Mouse (Mus musculus) gastrocnemius, postnatal 10 days (tissue): Measurements from ENCODE around the gene Evi2b. TPM values are rescaled to one million over a fixed set of nuclear protein-coding genes. Genes with fewer than 3 reads are reported as not detected.

Experiments used
- DNase-seq: peaks from one replicate; pipeline ENCODE4 v3.0.0; 2021; ENCODE audit warnings: mixed read lengths
- total RNA-seq, 2 experiments: library from RNA; stranded (reverse); gene quantifications; 2 replicates each; pipeline ENCODE4 v1.2.3; 2021

Evi2b gene
- total RNA-seq, 2 experiments from 2014 or later = 0.87 to 2.2 TPM

DNA sequence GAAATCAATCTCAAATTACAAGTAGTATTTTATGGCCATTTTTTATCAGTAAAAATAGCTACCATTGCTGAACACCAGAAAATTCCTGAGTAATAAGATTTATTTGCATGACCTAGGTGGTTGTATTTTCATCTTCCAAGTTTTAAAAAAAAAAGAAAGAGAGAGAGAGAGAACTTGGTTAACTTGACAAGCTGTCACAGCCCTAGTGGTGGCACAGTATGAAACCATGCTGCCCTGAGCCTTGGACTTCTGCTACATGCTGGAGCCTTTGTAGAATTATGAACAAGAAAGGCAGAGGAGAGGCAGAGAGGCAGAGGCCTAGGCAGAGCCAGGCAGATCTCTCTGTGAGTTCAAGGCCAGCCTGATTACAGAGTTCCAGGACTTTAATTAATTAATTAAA is 1.6 kb downstream of the Evi2b start:
- DNase-seq = no peak

DNA sequence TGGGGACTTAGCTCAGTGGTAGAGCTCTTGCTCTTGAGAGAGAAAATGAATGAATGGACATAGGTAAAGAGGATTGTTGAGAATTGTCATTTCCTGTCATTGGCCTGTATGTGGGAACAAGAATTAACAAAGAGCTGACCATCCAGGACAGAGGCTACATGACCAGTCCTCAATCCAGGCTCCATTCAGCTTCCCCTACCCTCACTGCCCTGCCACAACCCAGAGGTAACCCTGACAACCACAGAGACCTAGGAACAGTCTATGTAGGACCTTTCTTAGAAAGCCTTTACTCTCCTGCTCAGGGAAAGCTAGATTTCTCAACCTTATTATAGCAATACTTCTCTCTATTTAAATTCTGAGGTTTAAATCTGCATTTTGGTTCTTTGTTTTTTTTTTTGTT is 2.8 kb downstream of the Evi2b start:
- DNase-seq = no peak

DNA sequence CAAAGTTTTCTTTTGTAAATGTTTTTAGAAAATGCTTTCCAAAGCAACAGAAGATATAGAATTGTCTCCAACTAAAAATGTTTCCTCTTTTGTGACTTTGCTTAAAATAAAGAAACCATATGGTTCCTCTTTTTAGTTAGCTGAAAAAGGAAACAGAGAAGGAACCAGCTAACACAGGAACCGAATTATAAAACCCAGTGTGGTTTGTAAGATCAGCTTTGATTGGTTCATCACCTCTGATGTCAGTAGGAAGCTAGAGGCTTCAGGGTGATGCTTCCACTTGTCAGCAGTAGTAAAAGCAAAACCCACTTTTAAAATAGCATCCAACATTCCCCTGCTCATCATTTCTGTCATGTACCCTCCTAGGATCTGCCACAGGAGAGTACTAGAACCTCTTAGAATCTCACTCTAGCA is 3.7 kb downstream of the Evi2b start:
- no peak for DNase-seq

DNA sequence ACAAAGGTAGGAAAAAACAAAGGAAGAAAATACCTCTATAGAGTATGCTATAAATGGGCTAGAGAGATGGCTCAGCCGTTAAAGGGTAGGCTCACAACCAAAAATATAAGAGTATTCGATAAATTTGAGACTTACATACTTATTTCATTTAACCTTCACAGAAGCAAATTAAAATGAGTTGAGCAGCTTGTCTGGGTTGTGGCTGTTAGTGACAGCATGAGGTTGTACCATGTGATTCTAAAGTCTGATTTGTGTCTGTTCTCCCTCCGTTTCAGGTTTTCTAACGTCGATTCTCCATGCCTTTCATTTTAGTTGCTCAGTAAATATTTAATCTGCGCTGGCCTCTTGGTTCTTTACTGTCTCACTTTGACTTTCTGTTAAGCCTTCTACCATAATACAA is 4.3 kb downstream of the Evi2b start:
- no peak for DNase-seq

DNA sequence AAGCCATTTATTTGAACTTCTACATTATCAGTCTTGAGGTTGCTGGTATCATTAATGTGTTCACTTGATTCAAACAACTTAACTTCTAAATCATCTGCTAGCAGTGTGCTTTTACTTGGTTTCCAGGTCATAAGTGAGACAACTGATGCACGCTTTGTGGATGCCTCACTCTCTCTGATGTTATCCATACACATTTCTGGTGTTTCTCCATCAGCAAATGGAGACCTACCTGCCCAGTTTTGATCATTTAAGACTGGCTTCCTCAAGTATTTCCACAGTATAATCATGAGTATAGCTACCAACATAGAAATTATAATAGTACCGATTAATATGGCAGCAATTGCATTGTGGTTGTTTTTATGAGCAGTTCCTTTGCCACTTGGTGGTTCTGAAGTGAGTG is 7.8 kb downstream of the Evi2b start:
- no peak for DNase-seq

DNA sequence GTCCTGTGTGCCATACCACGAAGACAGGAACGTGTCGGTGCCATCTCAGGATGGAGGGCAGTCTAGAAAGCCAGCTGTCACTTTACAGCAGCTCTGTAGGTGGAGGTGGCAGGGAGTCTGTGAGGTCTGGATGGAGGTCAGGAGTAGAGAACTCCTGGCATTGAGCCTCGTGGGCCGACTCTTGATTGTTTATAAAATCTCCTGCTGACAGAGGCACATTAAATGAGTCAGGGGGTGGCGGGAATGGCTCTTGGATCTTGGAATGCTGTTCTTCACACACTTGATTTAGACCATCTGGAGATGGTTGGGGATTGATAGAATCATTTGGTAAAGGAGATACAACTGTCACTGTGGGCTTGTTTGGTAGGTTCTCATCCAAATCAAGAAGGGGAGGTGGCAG is 8.2 kb downstream of the Evi2b start:
- no peak for DNase-seq

DNA sequence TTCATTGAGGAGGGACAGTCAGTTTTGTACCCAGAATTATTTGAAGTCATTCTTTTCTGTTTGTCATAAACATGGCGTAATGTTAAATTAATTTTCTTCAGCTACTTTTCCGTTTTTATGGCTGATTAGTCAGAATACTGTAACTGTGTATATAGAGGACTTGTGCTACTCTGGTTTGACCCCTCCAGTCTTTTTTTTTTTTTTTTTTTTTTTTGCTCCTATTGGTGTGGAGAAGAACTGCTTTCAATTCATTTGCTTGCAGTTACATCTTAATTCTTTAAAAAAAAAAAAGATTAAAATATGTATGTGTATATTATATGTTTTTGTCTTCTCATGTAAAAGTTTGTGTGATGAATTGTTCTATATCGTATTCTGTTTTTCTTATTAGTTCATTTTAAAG is 11.6 kb downstream of the Evi2b start:
- DNase-seq = no peak

DNA sequence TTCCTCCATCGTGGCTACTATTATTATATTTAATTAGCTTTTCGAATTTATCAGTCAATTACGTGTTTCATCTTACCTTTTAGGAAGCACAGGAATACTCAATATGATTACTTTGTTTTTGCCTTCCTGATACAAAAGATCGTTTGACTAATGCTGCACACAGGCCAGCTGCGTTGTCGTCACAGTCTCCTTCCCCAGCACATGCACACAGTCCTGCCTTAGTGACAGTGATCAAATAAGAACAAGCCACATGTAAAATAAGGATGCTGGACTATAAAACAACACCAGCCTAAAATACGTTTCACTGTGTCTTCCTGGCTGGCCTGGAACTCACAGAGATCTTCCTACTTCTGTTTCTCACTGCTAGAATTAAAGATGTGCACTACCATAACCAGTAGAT is 19.1 kb downstream of the Evi2b start:
- DNase-seq = no peak

DNA sequence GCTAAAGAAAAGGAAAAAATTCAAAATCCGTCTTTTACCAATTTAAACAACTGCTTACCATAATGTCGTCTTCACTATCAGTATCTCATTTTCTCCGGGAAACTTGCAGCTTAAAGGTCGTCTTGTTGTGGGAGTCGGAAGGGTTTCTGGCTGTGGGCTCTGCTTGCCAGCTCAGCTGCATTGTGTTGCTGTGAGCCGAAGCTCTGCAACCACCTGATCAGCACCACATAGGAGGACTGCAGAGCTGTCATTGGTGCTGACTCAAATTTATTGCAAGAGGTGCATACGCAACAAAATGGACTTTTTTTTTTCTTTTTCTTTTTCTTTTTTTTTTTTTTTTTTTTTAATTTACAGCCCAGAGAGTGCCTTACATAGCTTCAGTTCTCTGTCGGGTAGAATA is 19.7 kb downstream of the Evi2b start, which contains the start of gene Omg:
Gene Omg (minus strand): TSS at position 240 of the 400 bp plus-strand sequence.
- DNase-seq = no peak

DNA sequence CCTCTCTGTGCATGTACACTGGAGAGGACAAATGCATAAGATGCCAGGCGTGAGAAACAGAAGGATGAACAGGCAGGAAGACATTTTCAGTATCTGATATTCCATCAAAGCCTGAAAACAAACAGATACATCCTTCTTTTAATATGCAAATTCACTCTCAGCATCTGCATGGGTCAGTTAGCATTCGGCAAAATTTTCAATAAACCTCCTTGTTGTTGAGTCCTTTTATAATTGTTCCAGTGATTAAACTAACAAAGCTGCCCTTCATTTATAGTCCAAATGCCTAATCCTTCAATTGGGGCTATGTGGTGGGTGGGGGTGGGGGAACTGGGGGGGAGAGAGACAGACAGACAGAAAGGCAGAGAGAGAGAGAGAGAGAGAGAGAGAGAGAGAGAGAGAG is 20.6 kb downstream of the Evi2b start:
- no peak for DNase-seq

DNA sequence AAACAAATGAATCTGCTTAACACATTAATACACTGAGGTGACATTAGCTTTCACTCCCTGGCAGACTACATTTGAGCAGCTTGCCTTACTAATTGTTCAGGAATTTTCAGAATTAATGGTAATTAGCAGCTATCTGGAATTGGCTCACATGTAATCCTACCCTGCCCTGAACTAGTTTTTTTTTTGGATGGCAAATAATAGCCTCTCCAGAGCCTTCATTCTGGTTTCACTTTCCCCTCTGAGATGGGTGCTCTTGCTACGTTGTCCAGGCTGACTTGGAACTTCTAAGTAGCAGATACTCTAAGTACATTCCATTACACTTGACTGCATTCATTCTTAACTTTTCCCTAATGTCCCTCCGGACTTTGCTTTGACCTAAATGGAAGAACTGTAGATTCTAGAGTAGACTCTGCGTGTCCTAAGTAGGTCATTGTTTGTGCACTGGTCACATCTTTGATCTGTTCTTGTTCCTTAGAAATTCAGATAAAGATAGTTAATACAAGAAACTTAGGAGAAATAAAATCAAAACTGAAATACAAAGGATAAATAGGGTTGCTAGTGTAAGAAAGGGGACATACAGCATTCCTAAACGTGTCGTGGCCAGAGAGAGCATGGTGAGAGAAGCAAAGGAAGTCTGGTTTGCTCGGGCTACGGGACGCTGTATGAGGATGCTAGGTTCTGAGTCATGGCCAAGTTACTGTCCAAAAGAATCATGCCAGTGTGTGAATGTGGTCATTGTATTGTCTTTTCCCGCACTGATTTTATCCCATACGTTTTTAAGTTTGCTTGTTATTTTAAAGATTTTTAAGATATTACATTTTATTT is 28.4 kb downstream of the Evi2b start:
- DNase-seq = no peak

DNA sequence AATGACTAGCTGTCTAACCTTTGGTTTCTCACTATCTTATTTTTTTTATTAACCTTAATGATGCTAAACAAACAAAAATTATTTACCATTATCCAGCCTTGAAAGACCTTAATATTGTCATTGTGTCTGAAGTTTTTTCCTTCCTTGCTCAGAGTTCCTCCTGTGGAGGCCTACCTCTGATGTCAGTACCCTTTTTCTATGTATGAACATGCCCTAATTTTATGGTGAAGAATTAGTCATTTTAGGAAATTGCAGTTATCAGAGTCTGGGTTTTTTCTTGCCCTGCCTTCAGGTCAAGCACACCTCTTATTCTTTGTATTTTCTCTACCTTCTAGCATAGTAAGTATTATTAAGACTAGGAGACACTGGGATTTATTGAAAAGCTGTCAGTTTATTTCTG is 38.8 kb downstream of the Evi2b start:
- DNase-seq = no peak

DNA sequence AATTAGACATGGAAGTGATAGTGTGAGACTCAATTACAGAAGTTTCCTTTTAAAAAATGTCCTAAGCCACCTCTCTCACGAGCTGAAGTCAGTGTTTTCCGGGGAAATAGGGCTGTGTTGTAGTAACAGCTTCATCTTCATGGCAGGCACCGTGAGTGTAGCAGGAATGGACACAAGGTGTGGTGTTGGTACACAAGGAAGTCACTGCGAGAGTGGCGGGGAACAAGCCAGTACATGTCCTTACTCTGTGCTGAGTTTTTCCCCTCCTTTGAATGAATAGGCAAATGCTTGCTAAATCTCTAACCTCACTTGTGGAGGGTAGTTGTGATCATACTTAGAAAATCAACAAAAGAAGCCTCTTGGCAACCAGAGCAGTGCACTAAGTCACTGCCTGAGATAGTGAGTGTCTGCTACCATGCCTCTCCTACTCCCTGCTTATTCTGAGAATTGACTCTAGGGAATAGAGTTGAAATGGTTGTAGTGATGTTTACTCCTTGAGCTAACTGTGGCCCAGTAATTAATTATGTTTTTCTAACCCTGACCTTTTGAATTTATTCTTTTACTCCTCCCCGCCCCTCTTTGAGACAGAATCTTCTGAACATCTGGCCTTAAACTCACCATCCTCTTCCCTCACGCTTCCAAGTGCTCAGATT is 39.6 kb downstream of the Evi2b start:
- no peak for DNase-seq

DNA sequence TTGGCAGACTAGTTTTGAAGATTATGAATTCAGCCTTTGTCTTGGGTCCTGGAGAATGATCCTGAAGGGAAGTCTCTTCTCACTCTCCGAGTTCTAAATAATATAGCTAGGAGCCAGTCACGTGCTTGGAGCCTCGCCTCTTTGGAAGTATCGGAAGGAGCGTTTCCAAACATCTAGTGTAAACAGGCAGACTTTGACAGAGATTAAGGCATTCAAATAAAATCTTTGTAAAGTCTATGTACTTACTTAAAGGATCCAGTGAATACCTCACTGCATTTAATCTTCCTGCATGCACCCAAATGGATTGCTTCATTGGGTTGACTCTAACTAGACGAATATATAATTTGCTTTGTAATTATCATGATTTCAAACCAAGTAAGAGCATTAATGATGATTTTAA is 40.2 kb downstream of the Evi2b start:
- DNase-seq = no peak

DNA sequence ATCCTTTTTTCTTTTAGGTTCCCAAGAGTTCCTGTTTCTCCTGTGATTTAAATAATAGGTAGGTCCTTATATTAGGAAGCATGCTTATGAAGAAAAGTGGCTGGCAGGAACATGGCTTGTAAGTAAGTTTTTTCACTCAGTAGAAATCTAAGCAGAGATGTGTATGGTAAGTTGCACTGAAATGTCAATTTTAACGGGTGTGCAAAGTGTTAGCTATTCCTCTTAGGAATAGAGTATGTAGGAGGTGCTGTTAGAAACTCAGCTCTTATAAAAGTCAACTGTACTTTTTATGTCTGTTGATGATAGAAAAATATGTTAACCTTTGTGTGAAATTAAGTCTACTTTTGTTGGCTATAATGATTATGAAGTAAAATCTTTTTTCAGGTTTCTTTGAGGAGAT is 55.5 kb downstream of the Evi2b start:
- no peak for DNase-seq

Other genes starting within 250 kb of the Evi2b start
- gene Gm9964, start 226.9 kb downstream of the Evi2b start, total RNA-seq = not detected
- gene Nf1, start 184.1 kb downstream of the Evi2b start, total RNA-seq = 10 to 100 TPM; 29.7 to 36.9 TPM
- gene Omg, start 19.7 kb downstream of the Evi2b start, total RNA-seq = under 1 TPM; 0.09 to 0.11 TPM
- under 1 TPM in 1 of 2 experiments, not detected in 1; 0.20 TPM for gene Evi2, start 6.8 kb upstream of the Evi2b start, total RNA-seq
- 1 to 10 TPM; 2.4 to 4.3 TPM for gene Evi2a, start 6.8 kb upstream of the Evi2b start, total RNA-seq
- 1 to 10 TPM in 1 of 2 experiments, under 1 TPM in 1; 0.80 to 1.6 TPM for gene Rab11fip4, start 67.5 kb upstream of the Evi2b start, total RNA-seq